Mouse (Mus musculus): Measurements from ENCODE around the gene Pde6g. TPM values are rescaled to one million over a fixed set of nuclear protein-coding genes. Genes with fewer than 3 reads are reported as not detected.

Gene Pde6g
- polyA plus RNA-seq, 1 experiment from 2014 or later, result 0.13 TPM

- peak within 1 kb of the TSS; percentile 72 for H3K27ac ChIP-seq (ENCODE audit: poor library complexity, severe bottlenecking)
- no peaks in the 10 kb centered on the region for H3K9me3 ChIP-seq (replicated peaks)
- no peaks in the 10 kb centered on the region for H3K27me3 ChIP-seq (replicated peaks)
- H3K4me3 ChIP-seq, result peak within 1 kb of the TSS; percentile 96
- H3K4me1 ChIP-seq (replicated peaks), result peaks cover 27% of the 10 kb centered on the region
- peaks cover 60% of the 10 kb centered on the region for H3K36me3 ChIP-seq
- peak within 1 kb of the TSS; percentile 98 for H3K4me2 ChIP-seq
- ATAC-seq (ENCODE audit: insufficient number of reproducible peaks, low FRiP score), result peak; percentile 100
- under 1% methylated on average over 54 of the region's 54 CpGs for WGBS
- peak within 1 kb of the TSS; percentile 89 for H3K9ac ChIP-seq
Measured at GRCm38 (mm10) chr11:120467051-120467735, 13.9 kb upstream of the Pde6g start, which contains the start of gene Arl16. Arl16 (minus strand) TSS chr11:120467607.

- Histone ChIP-seq H3K27ac (ENCODE audit: poor library complexity, severe bottlenecking) (no peak overlapping the region), H3K27me3 (replicated peaks) (no peaks in the 10 kb centered on the region), H3K4me3 (no peak overlapping the region), H3K9me3 (replicated peaks) (no peaks in the 10 kb centered on the region), H3K4me2 (peak overlapping the region; percentile 98), H3K4me1 (replicated peaks) (peaks cover 27% of the 10 kb centered on the region), H3K9ac (no peak overlapping the region), H3K36me3 (peaks cover 60% of the 10 kb centered on the region)
- ATAC-seq (ENCODE audit: insufficient number of reproducible peaks, low FRiP score), result no peak
- WGBS, result 73% methylated on average over 4 of the region's 4 CpGs
Measured at GRCm38 (mm10) chr11:120465521-120465920, 12.2 kb upstream of the Pde6g start.

- Histone ChIP-seq H3K4me3 (no peak overlapping the region), H3K36me3 (peaks cover 59% of the 10 kb centered on the region), H3K27me3 (replicated peaks) (no peaks in the 10 kb centered on the region), H3K9me3 (replicated peaks) (no peaks in the 10 kb centered on the region), H3K9ac (no peak overlapping the region), H3K4me2 (no peak overlapping the region), H3K27ac (ENCODE audit: poor library complexity, severe bottlenecking) (no peak overlapping the region), H3K4me1 (replicated peaks) (peaks cover 28% of the 10 kb centered on the region)
- ATAC-seq (ENCODE audit: insufficient number of reproducible peaks, low FRiP score), result no peak
- 80% methylated on average over 5 of the region's 5 CpGs for WGBS
Measured at GRCm38 (mm10) chr11:120464365-120464764, 11.1 kb upstream of the Pde6g start.

- 87% methylated on average over 2 of the region's 2 CpGs for WGBS
- H3K4me1 ChIP-seq (replicated peaks), result peaks cover 33% of the 10 kb centered on the region
- H3K27ac ChIP-seq (ENCODE audit: poor library complexity, severe bottlenecking), result no peak overlapping the region
- H3K4me3 ChIP-seq, result no peak overlapping the region
- H3K27me3 ChIP-seq (replicated peaks), result no peaks in the 10 kb centered on the region
- H3K4me2 ChIP-seq, result no peak overlapping the region
- ATAC-seq (ENCODE audit: insufficient number of reproducible peaks, low FRiP score), result no peak
- H3K9me3 ChIP-seq (replicated peaks), result no peaks in the 10 kb centered on the region
- H3K36me3 ChIP-seq, result peaks cover 58% of the 10 kb centered on the region
- no peak overlapping the region for H3K9ac ChIP-seq
Measured at GRCm38 (mm10) chr11:120463536-120463935, 10.2 kb upstream of the Pde6g start.

- Histone ChIP-seq H3K9ac (peak overlapping the region; percentile 92), H3K27ac (ENCODE audit: poor library complexity, severe bottlenecking) (no peak overlapping the region), H3K27me3 (replicated peaks) (no peaks in the 10 kb centered on the region), H3K36me3 (peaks cover 48% of the 10 kb centered on the region), H3K4me1 (replicated peaks) (peaks cover 16% of the 10 kb centered on the region), H3K4me2 (peak overlapping the region; percentile 92), H3K9me3 (replicated peaks) (no peaks in the 10 kb centered on the region), H3K4me3 (peak overlapping the region; percentile 82)
- 64% methylated on average over 6 of the region's 6 CpGs for WGBS
- ATAC-seq (ENCODE audit: insufficient number of reproducible peaks, low FRiP score), result no peak
Measured at GRCm38 (mm10) chr11:120458847-120459597, 5.7 kb upstream of the Pde6g start.

- Histone ChIP-seq H3K9me3 (replicated peaks) (no peaks in the 10 kb centered on the region), H3K4me1 (replicated peaks) (peaks cover 16% of the 10 kb centered on the region), H3K4me3 (peak within 1 kb of the TSS; percentile 82), H3K4me2 (peak within 1 kb of the TSS; percentile 92), H3K36me3 (peaks cover 39% of the 10 kb centered on the region), H3K9ac (peak within 1 kb of the TSS; percentile 92), H3K27ac (ENCODE audit: poor library complexity, severe bottlenecking) (peak within 1 kb of the TSS; percentile 92), H3K27me3 (replicated peaks) (no peaks in the 10 kb centered on the region)
- WGBS, result 3% methylated on average over 62 of the region's 62 CpGs
- ATAC-seq (ENCODE audit: insufficient number of reproducible peaks, low FRiP score), result peak; percentile 87
Measured at GRCm38 (mm10) chr11:120457772-120458751, 4.8 kb upstream of the Pde6g start, which contains the start of the genes Oxld1 and Ccdc137. Oxld1 (minus strand) TSS chr11:120458068. Ccdc137 (plus strand) TSS chr11:120458115.

- 0 out of 2 replicates have a peak, but pooled peaks have one; percentile 46 for ATAC-seq (ENCODE audit: insufficient number of reproducible peaks, low FRiP score)
- WGBS, result 16% methylated on average over 14 of the region's 14 CpGs
Measured at GRCm38 (mm10) chr11:120457370-120457769, 4.1 kb upstream of the Pde6g start.

GRCm38 (mm10) chr11:120455413-120455812 lies 2.1 kb upstream of the Pde6g start:
- no peak overlapping the region for H3K4me2 ChIP-seq
- 93% methylated on average over 7 of the region's 7 CpGs for WGBS

More at GRCm38 (mm10) chr11:120457370-120457769, 4.1 kb upstream of the Pde6g start:
- Histone ChIP-seq H3K4me2 (peak overlapping the region; percentile 92), H3K27me3 (replicated peaks) (no peaks in the 10 kb centered on the region), H3K9me3 (replicated peaks) (no peaks in the 10 kb centered on the region), H3K27ac (ENCODE audit: poor library complexity, severe bottlenecking) (peak overlapping the region; percentile 92), H3K9ac (peak overlapping the region; percentile 92), H3K4me3 (peak overlapping the region; percentile 82), H3K4me1 (replicated peaks) (peaks cover 16% of the 10 kb centered on the region), H3K36me3 (peaks cover 34% of the 10 kb centered on the region)

GRCm38 (mm10) chr11:120454965-120455364 lies 1.7 kb upstream of the Pde6g start:
- H3K27me3 ChIP-seq (replicated peaks), result no peaks in the 10 kb centered on the region
- 89% methylated on average over 4 of the region's 4 CpGs for WGBS

More at GRCm38 (mm10) chr11:120455413-120455812, 2.1 kb upstream of the Pde6g start:
- ATAC-seq (ENCODE audit: insufficient number of reproducible peaks, low FRiP score), result no peak
- H3K27ac ChIP-seq (ENCODE audit: poor library complexity, severe bottlenecking), result no peak overlapping the region
- H3K9me3 ChIP-seq (replicated peaks), result no peaks in the 10 kb centered on the region
- H3K4me1 ChIP-seq (replicated peaks), result peaks cover 16% of the 10 kb centered on the region
- H3K9ac ChIP-seq, result no peak overlapping the region
- no peaks in the 10 kb centered on the region for H3K27me3 ChIP-seq (replicated peaks)
- H3K4me3 ChIP-seq, result no peak overlapping the region
- peaks cover 15% of the 10 kb centered on the region for H3K36me3 ChIP-seq

GRCm38 (mm10) chr11:120452246-120452645 lies 1.1 kb downstream of the Pde6g start:
- Histone ChIP-seq H3K27me3 (replicated peaks) (no peaks in the 10 kb centered on the region), H3K9me3 (replicated peaks) (no peaks in the 10 kb centered on the region), H3K27ac (ENCODE audit: poor library complexity, severe bottlenecking) (no peak overlapping the region), H3K4me2 (no peak overlapping the region), H3K4me1 (replicated peaks) (peaks cover 9% of the 10 kb centered on the region), H3K36me3 (peaks cover 4% of the 10 kb centered on the region; the same call in 1 of the 2 replicates), H3K4me3 (no peak overlapping the region), H3K9ac (no peak overlapping the region)
- ATAC-seq (ENCODE audit: insufficient number of reproducible peaks, low FRiP score), result no peak
- WGBS, result 59% methylated on average over 3 of the region's 3 CpGs

More at GRCm38 (mm10) chr11:120454965-120455364, 1.7 kb upstream of the Pde6g start:
- Histone ChIP-seq H3K9ac (no peak overlapping the region), H3K36me3 (peaks cover 12% of the 10 kb centered on the region), H3K4me2 (no peak overlapping the region), H3K4me1 (replicated peaks) (peaks cover 16% of the 10 kb centered on the region), H3K4me3 (no peak overlapping the region), H3K27ac (ENCODE audit: poor library complexity, severe bottlenecking) (no peak overlapping the region), H3K9me3 (replicated peaks) (no peaks in the 10 kb centered on the region)
- no peak for ATAC-seq (ENCODE audit: insufficient number of reproducible peaks, low FRiP score)
